Mouse (Mus musculus): ENCODE results near the gene Vmn1r18. TPM values are rescaled to one million over a fixed set of nuclear protein-coding genes. Genes with fewer than 3 reads are reported as not detected.
"Not testable (repeated sequence)": the region's sequence is repeated elsewhere in the genome, so short reads cannot be mapped to it uniquely, and the experiment has no call there.

Gene Vmn1r18
- not detected for total RNA-seq (2021)

GRCm38 (mm10) chr6:57395683-57396082, at the start of gene Vmn1r18:
TSS of gene Vmn1r18 (minus strand) at chr6:57395783.
- DNase-seq (ENCODE audit: low spot score), result no peak
- intact Hi-C loops (cut with DNase I), result no loop called here

GRCm38 (mm10) chr6:57431196-57431595, 35.6 kb upstream of the Vmn1r18 start:
- no peak for DNase-seq (ENCODE audit: low spot score)
- intact Hi-C loops (cut with DNase I), result loop anchor here (1.0 kb wide), 1 partner anchor 139 kb away; no protein-coding TSS in a partner anchor

- DNase-seq (ENCODE audit: low spot score), result no peak
- intact Hi-C loops (cut with DNase I), result no loop called here
Observed at GRCm38 (mm10) chr6:57428630-57429029, 33.0 kb upstream of the Vmn1r18 start, which contains the start of gene Vmn1r20. TSS of gene Vmn1r20 (plus strand) at chr6:57428930.

- DNase-seq (ENCODE audit: low spot score); intact Hi-C loops (cut with DNase I): not testable (repeated sequence)
Observed at GRCm38 (mm10) chr6:57403480-57403879, 7.9 kb upstream of the Vmn1r18 start, which contains the start of gene Vmn1r19. TSS of gene Vmn1r19 (plus strand) at chr6:57403780.

GRCm38 (mm10) chr6:57367496-57367895, 28.1 kb downstream of the Vmn1r18 start:
- intact Hi-C loops (cut with DNase I), result no loop called here

GRCm38 (mm10) chr6:57365866-57366265, 29.7 kb downstream of the Vmn1r18 start:
- DNase-seq (ENCODE audit: low spot score); intact Hi-C loops (cut with DNase I): not testable (repeated sequence)

More at GRCm38 (mm10) chr6:57367496-57367895, 28.1 kb downstream of the Vmn1r18 start:
- no peak for DNase-seq (ENCODE audit: low spot score)

- no peak for DNase-seq (ENCODE audit: low spot score)
- intact Hi-C loops (cut with DNase I), result no loop called here
Observed at GRCm38 (mm10) chr6:57363627-57364026, 32.0 kb downstream of the Vmn1r18 start, which contains the start of gene Vmn1r17. TSS of gene Vmn1r17 (minus strand) at chr6:57363727.

GRCm38 (mm10) chr6:57356864-57357263, 38.7 kb downstream of the Vmn1r18 start:
- no peak for DNase-seq (ENCODE audit: low spot score)
- intact Hi-C loops (cut with DNase I), result no loop called here

- DNase-seq (ENCODE audit: low spot score), result no peak
Observed at GRCm38 (mm10) chr6:57329394-57329793, 66.2 kb downstream of the Vmn1r18 start, which contains the start of gene Vmn1r16. TSS of gene Vmn1r16 (minus strand) at chr6:57329494.

More at GRCm38 (mm10) chr6:57329394-57329793, 66.2 kb downstream of the Vmn1r18 start, which contains the start of gene Vmn1r16:
- intact Hi-C loops (cut with DNase I), result no loop called here

Other genes starting within 250 kb of the Vmn1r18 start
- not detected for gene Vmn1r12, start 238.9 kb downstream of the Vmn1r18 start, total RNA-seq (2021)
- not detected for gene Vmn1r13, start 192.5 kb downstream of the Vmn1r18 start, total RNA-seq (2021)
- gene Vmn1r14, start 164.1 kb downstream of the Vmn1r18 start, total RNA-seq (2021), result not detected
- not detected for gene Vmn1r15, start 137.8 kb downstream of the Vmn1r18 start, total RNA-seq (2021)
- gene Vmn1r16, start 66.3 kb downstream of the Vmn1r18 start, total RNA-seq (2021), result not detected
- gene Vmn1r17, start 32.1 kb downstream of the Vmn1r18 start, total RNA-seq (2021), result not detected
- gene Vmn1r19, start 8.0 kb upstream of the Vmn1r18 start, total RNA-seq (2021), result not detected
- not detected for gene Vmn1r20, start 33.1 kb upstream of the Vmn1r18 start, total RNA-seq (2021)
- 10 to 100 TPM; 69.6 to 79.6 TPM for gene Ppm1k, start 139.7 kb upstream of the Vmn1r18 start, total RNA-seq (2021)
- gene Herc6, start 185.2 kb upstream of the Vmn1r18 start, total RNA-seq (2021), result 1 to 10 TPM; 2.2 to 2.5 TPM